Mouse (Mus musculus) CH12.LX (cell line): ENCODE results near the gene B3gnt4. TPM values are rescaled to one million over a fixed set of nuclear protein-coding genes. Genes with fewer than 3 reads are reported as not detected.

ENCODE experiments used
- DNase-seq: peaks from one replicate; pipeline ENCODE4 v3.0.0-alpha.2; 2013; ENCODE audit errors: extremely low read depth
- H3K27ac ChIP-seq: 2 replicates; pipeline ENCODE4 v1.5.1; 2012; ENCODE audit warnings: low read depth, mild to moderate bottlenecking, control low read depth, moderate library complexity; ENCODE audit not compliant: insufficient read depth
- H3K27me3 ChIP-seq: replicated peaks from 2 replicates; pipeline ENCODE3; 2012; ENCODE audit warnings: inconsistent platforms
- H3K36me3 ChIP-seq, 2 experiments: replicated peaks in 1 of 2; 2 replicates each; pipeline versions ENCODE3 to v1.6.1; 2012; ENCODE audit warnings: inconsistent platforms in 1 of 2, low read length in 1 of 2, mild to moderate bottlenecking in 1 of 2, mixed read lengths in 1 of 2, moderate library complexity in 1 of 2; ENCODE audit not compliant: control insufficient read depth in 1 of 2, insufficient read depth in 1 of 2
- H3K4me1 ChIP-seq, 2 experiments: 2 replicates each; pipeline ENCODE4 v1.6.1; 2012; ENCODE audit warnings: inconsistent platforms in 1 of 2, moderate library complexity in 1 of 2; ENCODE audit not compliant: insufficient read depth in 2 of 2, control insufficient read depth in 1 of 2
- H3K4me2 ChIP-seq: 2 replicates; pipeline ENCODE4 v1.6.1; 2012; ENCODE audit warnings: low read depth, mild to moderate bottlenecking, control low read depth; ENCODE audit not compliant: poor library complexity, insufficient read depth, severe bottlenecking
- H3K4me3 ChIP-seq, 3 experiments: fragments of 150-350 bp in 1 of 3; sonication (generic) in 1 of 3; replicated peaks in 1 of 3; 2 replicates each; pipeline versions ENCODE3 to v1.5.1; 2011 to 2012; ENCODE audit warnings: low read depth in 2 of 3, low read length in 2 of 3, mild to moderate bottlenecking in 2 of 3, moderate library complexity in 2 of 3, control low read depth in 1 of 3, improper control_type of control experiment in 1 of 3, inconsistent platforms in 1 of 3, mixed read lengths in 1 of 3; ENCODE audit not compliant: poor library complexity in 1 of 3
- H3K79me2 ChIP-seq: replicated peaks from 2 replicates; pipeline ENCODE4 v1.6.1; 2012; ENCODE audit warnings: mild to moderate bottlenecking, moderate library complexity; ENCODE audit not compliant: control insufficient read depth, poor library complexity, insufficient read depth, severe bottlenecking; ENCODE audit errors: extremely low read depth
- H3K9ac ChIP-seq: 2 replicates; pipeline ENCODE4 v1.6.1; 2012; ENCODE audit warnings: low read depth, mild to moderate bottlenecking, control low read depth, moderate library complexity; ENCODE audit not compliant: insufficient read depth
- H3K9me3 ChIP-seq: replicated peaks from 2 replicates; pipeline ENCODE3; 2012; ENCODE audit warnings: low read length, inconsistent platforms, mixed read lengths
- BHLHE40 ChIP-seq: IDR thresholded peaks from 2 replicates; pipeline ENCODE4 v1.6.1; 2011; ENCODE audit warnings: mild to moderate bottlenecking, low read depth, low read length, improper control_type of control experiment
- CHD2 ChIP-seq: IDR thresholded peaks from 2 replicates; pipeline ENCODE4 v1.6.1; 2011; ENCODE audit warnings: low read length, improper control_type of control experiment
- CTCF ChIP-seq, 2 experiments: IDR thresholded peaks in 1 of 2; conservative IDR thresholded peaks in 1 of 2; 2 replicates each; pipeline ENCODE4 v1.5.1; 2011 to 2012; ENCODE audit warnings: low read depth in 2 of 2, low read length in 2 of 2, improper control_type of control experiment in 1 of 2, inconsistent platforms in 1 of 2, mild to moderate bottlenecking in 1 of 2, moderate library complexity in 1 of 2
- E2F4 ChIP-seq: IDR thresholded peaks from 2 replicates; pipeline ENCODE4 v1.6.1; 2011; ENCODE audit warnings: low read depth, low read length, improper control_type of control experiment; ENCODE audit not compliant: insufficient replicate concordance
- ELF1 ChIP-seq: IDR thresholded peaks from 2 replicates; pipeline ENCODE4 v1.6.1; 2014; ENCODE audit warnings: low read depth, mild to moderate bottlenecking, inconsistent platforms, low read length, improper control_type of control experiment
- ETS1 ChIP-seq: conservative IDR thresholded peaks from 2 replicates; pipeline ENCODE4 v1.6.1; 2012; ENCODE audit warnings: low read depth, mild to moderate bottlenecking, inconsistent platforms, low read length, improper control_type of control experiment, moderate library complexity
- GABPA ChIP-seq: IDR thresholded peaks from 2 replicates; pipeline ENCODE4 v1.6.1; 2012; ENCODE audit warnings: low read depth, low read length, improper control_type of control experiment, inconsistent platforms; ENCODE audit not compliant: insufficient replicate concordance
- HCFC1 ChIP-seq: IDR thresholded peaks from 2 replicates; pipeline ENCODE4 v1.6.1; 2012; ENCODE audit warnings: low read depth, mild to moderate bottlenecking, inconsistent platforms, low read length, improper control_type of control experiment
- IRF4 ChIP-seq: IDR thresholded peaks from 2 replicates; pipeline ENCODE4 v1.6.1; 2014; ENCODE audit warnings: low read depth, mild to moderate bottlenecking, inconsistent platforms, low read length, improper control_type of control experiment
- KAT2A ChIP-seq: IDR thresholded peaks from 2 replicates; pipeline ENCODE4 v1.6.1; 2012; ENCODE audit warnings: low read length, improper control_type of control experiment, inconsistent platforms; ENCODE audit not compliant: insufficient replicate concordance
- MAFK ChIP-seq: IDR thresholded peaks from 2 replicates; pipeline ENCODE4 v1.6.1; 2011; ENCODE audit warnings: low read length, improper control_type of control experiment; ENCODE audit not compliant: insufficient replicate concordance
- MAX ChIP-seq: IDR thresholded peaks from 2 replicates; pipeline ENCODE4 v1.6.1; 2011; ENCODE audit warnings: low read length, improper control_type of control experiment
- MAZ ChIP-seq: IDR thresholded peaks from 2 replicates; pipeline ENCODE4 v1.6.1; 2012; ENCODE audit warnings: low read depth, mild to moderate bottlenecking, inconsistent platforms, low read length, improper control_type of control experiment, moderate library complexity
- MEF2A ChIP-seq: IDR thresholded peaks from 2 replicates; pipeline ENCODE4 v1.6.1; 2014; ENCODE audit warnings: low read depth, mild to moderate bottlenecking, inconsistent platforms, low read length, improper control_type of control experiment, borderline replicate concordance
- MXI1 ChIP-seq: IDR thresholded peaks from 2 replicates; pipeline ENCODE4 v1.6.1; 2011; ENCODE audit warnings: mild to moderate bottlenecking, low read depth, low read length, improper control_type of control experiment
- NRF1 ChIP-seq: IDR thresholded peaks from 2 replicates; pipeline ENCODE4 v1.6.1; 2014; ENCODE audit warnings: low read depth, mild to moderate bottlenecking, inconsistent platforms, low read length, improper control_type of control experiment, moderate library complexity
- PAX5 ChIP-seq: IDR thresholded peaks from 2 replicates; pipeline ENCODE4 v1.6.1; 2012; ENCODE audit warnings: low read length, inconsistent platforms, mixed read lengths
- POLR2A ChIP-seq: IDR thresholded peaks from 2 replicates; pipeline ENCODE4 v1.6.1; 2011; ENCODE audit warnings: low read depth, mild to moderate bottlenecking, improper control_type of control experiment, low read length
- RAD21 ChIP-seq: IDR thresholded peaks from 2 replicates; pipeline ENCODE4 v1.6.1; 2011; ENCODE audit warnings: low read depth, mild to moderate bottlenecking, low read length, improper control_type of control experiment, moderate library complexity
- RCOR1 ChIP-seq: conservative IDR thresholded peaks from 2 replicates; pipeline ENCODE4 v1.6.1; 2012; ENCODE audit warnings: low read depth, mild to moderate bottlenecking, inconsistent platforms, low read length, improper control_type of control experiment
- SIN3A ChIP-seq: IDR thresholded peaks from 2 replicates; pipeline ENCODE4 v1.6.1; 2012; ENCODE audit warnings: low read length, improper control_type of control experiment, inconsistent platforms
- SMC3 ChIP-seq: IDR thresholded peaks from 2 replicates; pipeline ENCODE4 v1.6.1; 2011; ENCODE audit warnings: low read depth, low read length, improper control_type of control experiment
- TBP ChIP-seq: conservative IDR thresholded peaks from 2 replicates; pipeline ENCODE4 v1.6.1; 2011; ENCODE audit warnings: low read depth, low read length, improper control_type of control experiment
- TCF12 ChIP-seq: IDR thresholded peaks from 2 replicates; pipeline ENCODE4 v1.6.1; 2014; ENCODE audit warnings: low read depth, mild to moderate bottlenecking, inconsistent platforms, low read length, improper control_type of control experiment
- USF1 ChIP-seq: IDR thresholded peaks from 2 replicates; pipeline ENCODE4 v1.6.1; 2014; ENCODE audit warnings: low read depth, mild to moderate bottlenecking, inconsistent platforms, low read length, improper control_type of control experiment
- USF2 ChIP-seq: conservative IDR thresholded peaks from 2 replicates; pipeline ENCODE4 v1.6.1; 2011; ENCODE audit warnings: low read depth, low read length, improper control_type of control experiment
- ZC3H11A ChIP-seq: IDR thresholded peaks from 2 replicates; pipeline ENCODE4 v1.6.1; 2012; ENCODE audit warnings: low read depth, mild to moderate bottlenecking, inconsistent platforms, low read length, improper control_type of control experiment
- ZKSCAN1 ChIP-seq: IDR thresholded peaks from 2 replicates; pipeline ENCODE4 v1.6.1; 2012; ENCODE audit warnings: low read depth, inconsistent platforms, low read length, improper control_type of control experiment, borderline replicate concordance
- dilution Hi-C: fragments of 300-500 bp; cut with MboI; formaldehyde crosslinking; loops from 2 replicates; pipeline ENCODE4 v1.14.3; 2020; ENCODE audit warnings: low sequenced_read_pairs; ENCODE audit not compliant: extremely low pct_unique_long_range_greater_than_20kb, extremely low pct_ligation_motif_present
- in situ Hi-C: fragments of 300-500 bp; cut with MboI; formaldehyde crosslinking; loops from 3 replicates; pipeline ENCODE4 v1.14.3; 2019; ENCODE audit warnings: low sequenced_read_pairs, low pct_ligation_motif_present, low pct_unique_long_range_greater_than_20kb, mixed read lengths
- polyA plus RNA-seq: library from polyadenylated mRNA; unstranded; fragments of >175 nt; gene quantifications from 2 replicates; pipeline ENCODE4 v1.2.1, GENCODE M21; 2012; ENCODE audit warnings: low read depth; ENCODE audit not compliant: insufficient read length
- total RNA-seq, 2 experiments: library from RNA; depleted of rRNA; stranded (reverse); fragments of 300-350 nt in 1 of 2; fragments of >200 nt in 1 of 2; gene quantifications; 2 replicates each; pipeline ENCODE4 v1.2.3; 2012 to 2014

The B3gnt4 gene
- total and polyA plus RNA-seq, 3 experiments, result 0.30 TPM; not detected in 2

GRCm38 (mm10) chr5:123530056-123530455 is 19.8 kb downstream of the B3gnt4 start:
- H3K4me2 ChIP-seq, result no peak overlapping the region
- H3K27me3 ChIP-seq, result no peaks in the 10 kb centered on the region
- no peaks in the 10 kb centered on the region for H3K79me2 ChIP-seq
- H3K4me1 ChIP-seq, result no peaks in the 10 kb centered on the region
- DNase-seq, result no peak
- TF ChIP-seq ETS1 (no peak), HCFC1 (no peak), RAD21 (no peak), IRF4 (no peak), GABPA (no peak), MAZ (no peak), TCF12 (no peak), MEF2A (no peak), ZKSCAN1 (no peak), PAX5 (no peak), USF2 (no peak), MXI1 (no peak), SMC3 (no peak), E2F4 (no peak), MAFK (no peak), POLR2A (no peak), ELF1 (no peak), USF1 (no peak)
- TF ChIP-seq, all 38 proteins: peak for 0
- no peaks in the 10 kb centered on the region for H3K9me3 ChIP-seq
- dilution Hi-C loops (no loop called here), in situ Hi-C loops (no loop called here)
- no peak overlapping the region for H3K27ac ChIP-seq
- H3K4me3 ChIP-seq, result no peak overlapping the region
- H3K36me3 ChIP-seq, result peaks cover 59 to 97% of the 10 kb centered on the region in 2 experiments
- H3K9ac ChIP-seq, result no peak overlapping the region

- no peak overlapping the region for H3K4me2 ChIP-seq
- no peak overlapping the region for H3K27ac ChIP-seq
- no peaks in the 10 kb centered on the region for H3K4me1 ChIP-seq
- no peaks in the 10 kb centered on the region for H3K9me3 ChIP-seq
- no peaks in the 10 kb centered on the region for H3K27me3 ChIP-seq
- peaks cover 64 to 84% of the 10 kb centered on the region in 2 experiments for H3K36me3 ChIP-seq
- no peak overlapping the region for H3K4me3 ChIP-seq
- H3K9ac ChIP-seq, result no peak overlapping the region
- in situ Hi-C loops (no loop called here), dilution Hi-C loops (no loop called here)
- no peak for DNase-seq
- no peak for TF ChIP-seq HCFC1
- TF ChIP-seq NRF1, result no peak
- TF ChIP-seq TCF12, result no peak
- no peak for TF ChIP-seq ZC3H11A
- TF ChIP-seq KAT2A, result no peak
- TF ChIP-seq TBP, result no peak
- no peak for TF ChIP-seq RCOR1
- no peak for TF ChIP-seq ELF1
- no peak for TF ChIP-seq BHLHE40
- TF ChIP-seq CTCF (conservative IDR thresholded peaks at IDR 0.05 in 1 of 2, IDR thresholded peaks at IDR 0.05 in 1 of 2; ENCODE audit: low read depth in 2 of 2, low read length in 2 of 2), result no peak
- TF ChIP-seq CHD2, result no peak
- no peak for TF ChIP-seq SIN3A
- TF ChIP-seq GABPA, result no peak
- no peak for TF ChIP-seq USF1
- TF ChIP-seq USF2, result no peak
- TF ChIP-seq MAX, result no peak
- no peak for TF ChIP-seq ZKSCAN1
- no peaks in the 10 kb centered on the region for H3K79me2 ChIP-seq
Measured at GRCm38 (mm10) chr5:123533801-123534200, 23.5 kb downstream of the B3gnt4 start.
